ENCODE assay signal across 10 mouse cellular contexts in the genomic region with DNA sequence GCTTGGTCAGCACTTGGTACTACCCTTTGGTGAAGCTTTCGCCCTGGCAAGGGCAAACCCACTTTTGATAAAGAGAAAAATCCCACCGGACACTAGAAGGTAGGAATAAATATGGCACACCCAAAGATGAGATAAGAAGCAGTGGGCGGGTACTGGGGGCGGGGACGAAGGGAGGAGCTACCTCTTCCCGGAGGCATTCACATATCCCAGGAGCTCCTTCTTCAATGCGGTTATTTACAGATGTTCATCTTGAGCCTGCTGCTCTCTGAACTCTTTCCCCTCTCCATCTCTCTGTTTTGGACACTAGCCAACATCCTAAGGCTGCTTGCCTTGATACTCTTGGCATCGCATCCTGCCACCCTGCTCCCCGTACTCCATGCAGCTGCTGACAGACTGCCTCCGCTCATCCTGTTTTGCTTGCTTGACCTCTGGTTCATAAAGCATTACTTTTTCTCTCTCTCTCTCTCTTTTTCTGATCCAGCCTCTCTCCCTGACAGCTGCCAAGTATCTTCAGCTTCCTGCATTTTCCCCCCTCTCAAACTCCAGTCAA.
DNase-seq lines count a peak whose midpoint lies in the region; ATAC-seq and TF ChIP-seq lines count a peak whose summit lies in the region.
"Had no signal": no experiment of that assay in that cellular context is flagged by ENCODE, and none has a peak within 500 bp of the region (broad histone marks: within the 10 kb centered on the region; RNA-seq: fewer than 3 reads in every experiment).

No protein-coding gene starts in this region.

- no peak overlapping the region for H3K27ac ChIP-seq in hindbrain, embryonic 16.5 days (ENCODE audit: low read depth, low read length)
- H3K27ac ChIP-seq in hindbrain, embryonic 10.5 days: no peak overlapping the region
- H3K27ac ChIP-seq in midbrain, embryonic 14.5 days (replicated peaks; ENCODE audit: low read depth, low read length): no peak overlapping the region
- no peak overlapping the region for H3K27ac ChIP-seq in midbrain, embryonic 11.5 days (ENCODE audit: low read depth, low read length)
- H3K27ac ChIP-seq in limb, embryonic 14.5 days (replicated peaks; ENCODE audit: low read depth, low read length): no peak overlapping the region

- H3K4me3 ChIP-seq in hindbrain, embryonic 16.5 days (ENCODE audit: low read length): no peak overlapping the region
- no peak overlapping the region for H3K4me3 ChIP-seq in hindbrain, embryonic 10.5 days
- H3K4me3 ChIP-seq in midbrain, embryonic 14.5 days (replicated peaks; ENCODE audit: low read depth, low read length): no peak overlapping the region
- no peak overlapping the region for H3K4me3 ChIP-seq in midbrain, embryonic 11.5 days (ENCODE audit: low read depth, low read length)
- H3K4me3 ChIP-seq in limb, embryonic 14.5 days (replicated peaks; ENCODE audit: low read length): no peak overlapping the region

- H3K9me3 ChIP-seq in hindbrain, embryonic 16.5 days (ENCODE audit: control insufficient read depth, low read length): no peaks in the 10 kb centered on the region; the same call in 1 of the 2 replicates
- no peaks in the 10 kb centered on the region for H3K9me3 ChIP-seq in hindbrain, embryonic 10.5 days
- no peaks in the 10 kb centered on the region for H3K9me3 ChIP-seq in midbrain, embryonic 14.5 days (ENCODE audit: control insufficient read depth, low read length)
- H3K9me3 ChIP-seq in midbrain, embryonic 11.5 days (ENCODE audit: control insufficient read depth, low read length): no peaks in the 10 kb centered on the region
- H3K9me3 ChIP-seq in limb, embryonic 14.5 days (ENCODE audit: control insufficient read depth, low read length): no peaks in the 10 kb centered on the region

- WGBS in hindbrain, embryonic 16.5 days: 68% methylated on average over 10 of the region's 10 CpGs
- 83% methylated on average over 10 of the region's 10 CpGs for WGBS in hindbrain, embryonic 10.5 days
- 73% methylated on average over 10 of the region's 10 CpGs for WGBS in midbrain, embryonic 14.5 days
- WGBS in midbrain, embryonic 11.5 days: 82% methylated on average over 10 of the region's 10 CpGs
- 55% methylated on average over 10 of the region's 10 CpGs for WGBS in limb, embryonic 14.5 days

- no peak for DNase-seq in hindbrain, embryonic 10.5 days (ENCODE audit: low spot score)
- DNase-seq in midbrain, embryonic 14.5 days: peak; percentile 48
- no peak for DNase-seq in midbrain, embryonic 11.5 days (ENCODE audit: low spot score, missing footprints)
- DNase-seq in limb, embryonic 14.5 days (ENCODE audit: low spot score): peak; percentile 34
- no peak for DNase-seq in right cerebral cortex, adult 2 months (ENCODE audit: low spot score in 2 of 2)
- DNase-seq in layer of hippocampus, adult 8-10 months (ENCODE audit: low spot score in 2 of 2): no peak
- DNase-seq: cerebellum, adult 9-11 months; liver, postnatal 0 days; thymus, postnatal 14 days had no signal

- TF ChIP-seq POLR2A in limb, embryonic 14.5 days (IDR thresholded peaks at IDR 0.05; ENCODE audit: borderline replicate concordance, extremely low read depth, insufficient read depth, insufficient read length): no peak

- H3K27me3 ChIP-seq in hindbrain, embryonic 16.5 days (replicated peaks; ENCODE audit: control insufficient read depth, insufficient read depth, low read length): no peaks in the 10 kb centered on the region
- H3K27me3 ChIP-seq in hindbrain, embryonic 10.5 days (ENCODE audit: insufficient read depth, poor library complexity, severe bottlenecking): no peaks in the 10 kb centered on the region
- H3K27me3 ChIP-seq in midbrain, embryonic 14.5 days (ENCODE audit: control insufficient read depth, insufficient read depth, low read length): no peaks in the 10 kb centered on the region
- no peaks in the 10 kb centered on the region for H3K27me3 ChIP-seq in midbrain, embryonic 11.5 days (ENCODE audit: control insufficient read depth, insufficient read depth, low read length)
- H3K27me3 ChIP-seq in limb, embryonic 14.5 days (ENCODE audit: control insufficient read depth, insufficient read depth, low read length): no peaks in the 10 kb centered on the region

- ATAC-seq in hindbrain, embryonic 16.5 days: no peak
- no peak for ATAC-seq in midbrain, embryonic 14.5 days (ENCODE audit: low FRiP score, low TSS enrichment)
- ATAC-seq in midbrain, embryonic 11.5 days (ENCODE audit: low FRiP score): no peak
- no peak for ATAC-seq in limb, embryonic 14.5 days (ENCODE audit: low FRiP score, low read depth)
- ATAC-seq: liver, postnatal 0 days had no signal

- H3K4me2 ChIP-seq in hindbrain, embryonic 16.5 days (ENCODE audit: low read length): peak overlapping the region; percentile 22
- H3K4me2 ChIP-seq in midbrain, embryonic 14.5 days (ENCODE audit: low read length): no peak overlapping the region
- H3K4me2 ChIP-seq in midbrain, embryonic 11.5 days: no peak overlapping the region
- no peak overlapping the region for H3K4me2 ChIP-seq in limb, embryonic 14.5 days (replicated peaks; ENCODE audit: low read depth, low read length, severe bottlenecking)

- H3K4me1 ChIP-seq in hindbrain, embryonic 16.5 days (ENCODE audit: control insufficient read depth, insufficient read depth, low read depth, low read length): peaks cover 2% of the 10 kb centered on the region; the same call in 1 of the 2 replicates
- H3K4me1 ChIP-seq in hindbrain, embryonic 10.5 days (replicated peaks): 0 out of 2 replicates have a peak, but pooled peaks cover 9% of the 10 kb centered on the region
- no peaks in the 10 kb centered on the region for H3K4me1 ChIP-seq in midbrain, embryonic 14.5 days (ENCODE audit: control insufficient read depth, insufficient read depth, low read length)
- no peaks in the 10 kb centered on the region for H3K4me1 ChIP-seq in midbrain, embryonic 11.5 days (ENCODE audit: control insufficient read depth, insufficient read depth, low read length)
- peaks cover 2% of the 10 kb centered on the region; the same call in 1 of the 2 replicates for H3K4me1 ChIP-seq in limb, embryonic 14.5 days (ENCODE audit: control insufficient read depth, insufficient read depth, low read length)

- no peak overlapping the region for H3K9ac ChIP-seq in hindbrain, embryonic 16.5 days (ENCODE audit: low read depth, low read length)
- H3K9ac ChIP-seq in midbrain, embryonic 14.5 days (replicated peaks; ENCODE audit: low read length): no peak overlapping the region
- no peak overlapping the region for H3K9ac ChIP-seq in midbrain, embryonic 11.5 days (ENCODE audit: low read length)
- H3K9ac ChIP-seq in limb, embryonic 14.5 days (ENCODE audit: low read depth, low read length, severe bottlenecking): no peak overlapping the region
- H3K9ac ChIP-seq: liver, postnatal 0 days had no signal

- H3K36me3 ChIP-seq in hindbrain, embryonic 16.5 days (ENCODE audit: control insufficient read depth, insufficient read depth, low read length): no peaks in the 10 kb centered on the region
- H3K36me3 ChIP-seq in hindbrain, embryonic 10.5 days: no peaks in the 10 kb centered on the region
- no peaks in the 10 kb centered on the region for H3K36me3 ChIP-seq in midbrain, embryonic 14.5 days (ENCODE audit: control insufficient read depth, insufficient read depth, low read length)
- no peaks in the 10 kb centered on the region for H3K36me3 ChIP-seq in midbrain, embryonic 11.5 days (ENCODE audit: control insufficient read depth, insufficient read depth, low read length)
- no peaks in the 10 kb centered on the region for H3K36me3 ChIP-seq in limb, embryonic 14.5 days (ENCODE audit: control insufficient read depth, insufficient read depth, low read length)

Comparison
In these comparisons a context has a peak if more than half of its experiments do, and no peak if none do; other contexts are left out.
1. DNase-seq: peak in midbrain, embryonic 14.5 days (single experiment) and limb, embryonic 14.5 days (single experiment); none in hindbrain, embryonic 10.5 days (single experiment), midbrain, embryonic 11.5 days (single experiment), right cerebral cortex, adult 2 months (0 of 2) and layer of hippocampus, adult 8-10 months (0 of 2).